Mouse (Mus musculus): ENCODE results near the gene Ube2d2b. TPM values are rescaled to one million over a fixed set of nuclear protein-coding genes. Genes with fewer than 3 reads are reported as not detected.

Ube2d2b gene
- polyA plus RNA-seq (2016; fragmentation: Nextera tagmentation; extraction: Ambion mirVana), result 0.23 and 0.26 TPM in 2 replicates

- H3K27me3 ChIP-seq, result no peaks in the 10 kb centered on the region
- no peak for ATAC-seq (ENCODE audit: low FRiP score)
Measured at GRCm38 (mm10) chr5:107829998-107830560, at the start of gene Ube2d2b. TSS of gene Ube2d2b (plus strand) at chr5:107830099.

GRCm38 (mm10) chr5:107782360-107782759, 47.5 kb upstream of the Ube2d2b start:
- 93% methylated on average over 1 of the region's 1 CpGs for WGBS
- H3K9me3 ChIP-seq, result no peaks in the 10 kb centered on the region
- H3K27ac ChIP-seq, result no peak overlapping the region
- ATAC-seq (ENCODE audit: low FRiP score), result no peak
- H3K4me1 ChIP-seq, result no peaks in the 10 kb centered on the region
- H3K4me3 ChIP-seq (replicated peaks), result no peak overlapping the region
- H3K36me3 ChIP-seq (replicated peaks), result peaks cover 2% of the 10 kb centered on the region; the same call in 1 of the 2 replicates
- H3K27me3 ChIP-seq, result no peaks in the 10 kb centered on the region
- no peak overlapping the region for H3K4me2 ChIP-seq
- no peak overlapping the region for H3K9ac ChIP-seq

More at GRCm38 (mm10) chr5:107829998-107830560, at the start of gene Ube2d2b:
- no peak within 1 kb of the TSS for H3K9ac ChIP-seq
- H3K4me3 ChIP-seq (replicated peaks), result no peak within 1 kb of the TSS
- peaks cover 6% of the 10 kb centered on the region for H3K9me3 ChIP-seq
- no peaks in the 10 kb centered on the region for H3K4me1 ChIP-seq
- H3K27ac ChIP-seq, result no peak within 1 kb of the TSS
- 96% methylated on average over 22 of the region's 22 CpGs for whole genome bisulfite sequencing
- peaks cover 7% of the 10 kb centered on the region for H3K36me3 ChIP-seq (replicated peaks)
- H3K4me2 ChIP-seq, result no peak within 1 kb of the TSS

- Histone ChIP-seq H3K27me3 (no peaks in the 10 kb centered on the region), H3K4me3 (replicated peaks) (no peak overlapping the region), H3K9me3 (no peaks in the 10 kb centered on the region), H3K4me1 (no peaks in the 10 kb centered on the region), H3K27ac (no peak overlapping the region), H3K4me2 (no peak overlapping the region), H3K9ac (no peak overlapping the region), H3K36me3 (replicated peaks) (peaks cover 5% of the 10 kb centered on the region; the same call in 1 of the 2 replicates)
- no peak for ATAC-seq (ENCODE audit: low FRiP score)
- WGBS, result 92% methylated on average over 6 of the region's 7 CpGs
Measured at GRCm38 (mm10) chr5:107787682-107788443, 42.0 kb upstream of the Ube2d2b start.

GRCm38 (mm10) chr5:107789492-107789891, 40.4 kb upstream of the Ube2d2b start:
- Histone ChIP-seq H3K4me2 (no peak overlapping the region), H3K4me1 (no peaks in the 10 kb centered on the region), H3K27ac (no peak overlapping the region), H3K4me3 (replicated peaks) (no peak overlapping the region), H3K9me3 (no peaks in the 10 kb centered on the region), H3K27me3 (no peaks in the 10 kb centered on the region), H3K9ac (no peak overlapping the region), H3K36me3 (replicated peaks) (peaks cover 5% of the 10 kb centered on the region; the same call in 1 of the 2 replicates)
- no peak for ATAC-seq (ENCODE audit: low FRiP score)
- WGBS, result 77% methylated on average over 5 of the region's 5 CpGs

GRCm38 (mm10) chr5:107791966-107792365, 37.9 kb upstream of the Ube2d2b start:
- ATAC-seq (ENCODE audit: low FRiP score), result no peak
- Histone ChIP-seq H3K4me1 (no peaks in the 10 kb centered on the region), H3K9ac (no peak overlapping the region), H3K9me3 (no peaks in the 10 kb centered on the region), H3K4me3 (replicated peaks) (no peak overlapping the region), H3K4me2 (no peak overlapping the region), H3K36me3 (replicated peaks) (peaks cover 14% of the 10 kb centered on the region; the same call in 1 of the 2 replicates), H3K27ac (no peak overlapping the region), H3K27me3 (no peaks in the 10 kb centered on the region)
- 85% methylated on average over 2 of the region's 2 CpGs for WGBS

- H3K4me1 ChIP-seq, result no peaks in the 10 kb centered on the region
- no peaks in the 10 kb centered on the region for H3K27me3 ChIP-seq
- no peaks in the 10 kb centered on the region for H3K9me3 ChIP-seq
- H3K4me3 ChIP-seq (replicated peaks), result no peak overlapping the region
- no peak overlapping the region for H3K9ac ChIP-seq
- no peak overlapping the region for H3K27ac ChIP-seq
- ATAC-seq (ENCODE audit: low FRiP score), result no peak
- WGBS, result 95% methylated on average over 3 of the region's 3 CpGs
- H3K4me2 ChIP-seq, result no peak overlapping the region
- peaks cover 17% of the 10 kb centered on the region for H3K36me3 ChIP-seq (replicated peaks)
Measured at GRCm38 (mm10) chr5:107792516-107792915, 37.4 kb upstream of the Ube2d2b start.

GRCm38 (mm10) chr5:107793258-107793657, 36.6 kb upstream of the Ube2d2b start:
- H3K4me3 ChIP-seq (replicated peaks), result no peak overlapping the region
- WGBS, result 18% methylated on average over 3 of the region's 3 CpGs
- H3K27me3 ChIP-seq, result no peaks in the 10 kb centered on the region
- H3K9me3 ChIP-seq, result no peaks in the 10 kb centered on the region
- H3K4me2 ChIP-seq, result no peak overlapping the region
- peaks cover 15% of the 10 kb centered on the region for H3K36me3 ChIP-seq (replicated peaks)
- H3K27ac ChIP-seq, result no peak overlapping the region
- no peak for ATAC-seq (ENCODE audit: low FRiP score)
- H3K9ac ChIP-seq, result no peak overlapping the region
- H3K4me1 ChIP-seq, result no peaks in the 10 kb centered on the region

GRCm38 (mm10) chr5:107793927-107794326, 36.0 kb upstream of the Ube2d2b start:
- H3K36me3 ChIP-seq (replicated peaks), result peaks cover 15% of the 10 kb centered on the region
- no peaks in the 10 kb centered on the region for H3K9me3 ChIP-seq
- H3K27ac ChIP-seq, result no peak overlapping the region
- H3K4me3 ChIP-seq (replicated peaks), result no peak overlapping the region
- no peaks in the 10 kb centered on the region for H3K4me1 ChIP-seq
- no peak for ATAC-seq (ENCODE audit: low FRiP score)
- H3K27me3 ChIP-seq, result no peaks in the 10 kb centered on the region
- no peak overlapping the region for H3K9ac ChIP-seq
- no peak overlapping the region for H3K4me2 ChIP-seq
- WGBS, result 33% methylated on average over 2 of the region's 2 CpGs

GRCm38 (mm10) chr5:107798290-107798689, 31.6 kb upstream of the Ube2d2b start:
- Histone ChIP-seq H3K27me3 (no peaks in the 10 kb centered on the region), H3K9ac (no peak overlapping the region), H3K4me3 (replicated peaks) (no peak overlapping the region), H3K36me3 (replicated peaks) (peaks cover 15% of the 10 kb centered on the region), H3K4me1 (no peaks in the 10 kb centered on the region), H3K9me3 (no peaks in the 10 kb centered on the region), H3K27ac (no peak overlapping the region), H3K4me2 (no peak overlapping the region)
- ATAC-seq (ENCODE audit: low FRiP score), result no peak
- 95% methylated on average over 6 of the region's 6 CpGs for WGBS

- 89% methylated on average over 2 of the region's 2 CpGs for WGBS
- Histone ChIP-seq H3K4me1 (no peaks in the 10 kb centered on the region), H3K4me2 (no peak overlapping the region), H3K9me3 (no peaks in the 10 kb centered on the region), H3K4me3 (replicated peaks) (no peak overlapping the region), H3K36me3 (replicated peaks) (peaks cover 8% of the 10 kb centered on the region), H3K27me3 (no peaks in the 10 kb centered on the region), H3K9ac (no peak overlapping the region), H3K27ac (no peak overlapping the region)
- ATAC-seq (ENCODE audit: low FRiP score), result no peak
Measured at GRCm38 (mm10) chr5:107801234-107801633, 28.7 kb upstream of the Ube2d2b start.

- Histone ChIP-seq H3K27me3 (no peaks in the 10 kb centered on the region), H3K4me1 (no peaks in the 10 kb centered on the region), H3K9me3 (no peaks in the 10 kb centered on the region), H3K27ac (no peak overlapping the region), H3K36me3 (replicated peaks) (peaks cover 1% of the 10 kb centered on the region; the same call in 1 of the 2 replicates), H3K9ac (no peak overlapping the region), H3K4me3 (replicated peaks) (no peak overlapping the region), H3K4me2 (no peak overlapping the region)
- no peak for ATAC-seq (ENCODE audit: low FRiP score)
Measured at GRCm38 (mm10) chr5:107802621-107803020, 27.3 kb upstream of the Ube2d2b start.

GRCm38 (mm10) chr5:107807496-107807895, 22.4 kb upstream of the Ube2d2b start:
- no peaks in the 10 kb centered on the region for H3K27me3 ChIP-seq
- H3K4me1 ChIP-seq, result no peaks in the 10 kb centered on the region
- H3K9ac ChIP-seq, result no peak overlapping the region
- H3K36me3 ChIP-seq (replicated peaks), result 0 out of 2 replicates have a peak, but pooled peaks cover 2% of the 10 kb centered on the region
- H3K4me3 ChIP-seq (replicated peaks), result no peak overlapping the region
- no peak overlapping the region for H3K27ac ChIP-seq
- H3K4me2 ChIP-seq, result no peak overlapping the region
- ATAC-seq (ENCODE audit: low FRiP score), result no peak
- WGBS, result 89% methylated on average over 4 of the region's 4 CpGs
- no peaks in the 10 kb centered on the region for H3K9me3 ChIP-seq

GRCm38 (mm10) chr5:107814651-107815050, 15.2 kb upstream of the Ube2d2b start:
- ATAC-seq (ENCODE audit: low FRiP score), result no peak
- WGBS, result 92% methylated on average over 2 of the region's 2 CpGs
- Histone ChIP-seq H3K9ac (no peak overlapping the region), H3K36me3 (replicated peaks) (peaks cover 17% of the 10 kb centered on the region), H3K9me3 (no peaks in the 10 kb centered on the region), H3K27ac (no peak overlapping the region), H3K4me1 (no peaks in the 10 kb centered on the region), H3K4me3 (replicated peaks) (no peak overlapping the region), H3K4me2 (no peak overlapping the region), H3K27me3 (no peaks in the 10 kb centered on the region)

Data from forebrain, embryonic 12.5 days (tissue).